Mouse (Mus musculus) splenic B cell, adult 2 months (primary cell): ENCODE results near the gene Klhdc10.

Experiments
- DNase-seq: peaks from one replicate; pipeline ENCODE4 v3.0.0-alpha.2; 2011; ENCODE audit warnings: low read depth, low spot score
- H3K27me3 ChIP-seq: 2 replicates; pipeline ENCODE4 v1.6.1; 2012; ENCODE audit warnings: mild to moderate bottlenecking, low read length, moderate library complexity, mixed read lengths; ENCODE audit not compliant: control insufficient read depth, poor library complexity, insufficient read depth, severe bottlenecking
- H3K36me3 ChIP-seq: 2 replicates; pipeline ENCODE4 v1.6.1; 2012; ENCODE audit warnings: mild to moderate bottlenecking, low read length, moderate library complexity, mixed read lengths; ENCODE audit not compliant: control insufficient read depth, poor library complexity, insufficient read depth, severe bottlenecking

The Klhdc10 gene

DNA sequence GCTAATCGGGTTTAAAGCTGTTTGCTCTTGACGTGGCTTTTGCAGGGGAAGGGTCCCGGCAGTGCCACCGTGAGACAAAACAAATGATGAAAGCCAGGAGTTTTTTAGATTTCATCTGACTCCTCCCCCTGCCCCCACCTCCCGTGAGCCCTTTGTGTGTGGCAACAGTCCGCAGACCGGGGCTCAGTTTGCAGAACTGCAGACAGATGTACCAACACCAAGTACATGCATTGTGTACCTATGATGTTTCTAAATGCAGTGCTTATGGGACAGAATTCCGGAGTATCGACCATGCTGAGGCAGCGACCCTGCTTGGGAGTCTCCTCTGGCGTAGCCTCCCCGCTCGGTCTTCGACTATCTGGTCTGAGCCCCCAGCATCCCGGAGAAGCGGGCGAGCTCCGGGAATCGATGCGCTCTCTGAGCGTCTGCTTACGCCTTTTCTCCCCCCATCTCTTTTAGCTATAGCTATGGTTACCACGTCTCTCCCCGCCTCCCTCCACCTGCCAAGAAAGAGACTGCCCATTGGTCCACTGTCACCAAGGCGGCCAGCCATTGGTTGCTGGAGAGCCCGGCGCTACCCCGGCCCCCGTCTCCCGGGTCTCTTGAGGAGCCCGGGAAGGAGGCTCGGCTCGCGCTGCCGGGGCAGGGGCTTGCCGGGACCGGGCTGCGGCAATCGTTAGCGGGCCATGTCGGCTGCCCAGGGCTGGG is at the start of gene Klhdc10:
Gene Klhdc10, plus strand, starts transcription at position 561 of the 708 bp plus-strand sequence.
- DNase-seq = peak; percentile 99
- H3K36me3 ChIP-seq = no peaks in the 10 kb centered on the region

DNA sequence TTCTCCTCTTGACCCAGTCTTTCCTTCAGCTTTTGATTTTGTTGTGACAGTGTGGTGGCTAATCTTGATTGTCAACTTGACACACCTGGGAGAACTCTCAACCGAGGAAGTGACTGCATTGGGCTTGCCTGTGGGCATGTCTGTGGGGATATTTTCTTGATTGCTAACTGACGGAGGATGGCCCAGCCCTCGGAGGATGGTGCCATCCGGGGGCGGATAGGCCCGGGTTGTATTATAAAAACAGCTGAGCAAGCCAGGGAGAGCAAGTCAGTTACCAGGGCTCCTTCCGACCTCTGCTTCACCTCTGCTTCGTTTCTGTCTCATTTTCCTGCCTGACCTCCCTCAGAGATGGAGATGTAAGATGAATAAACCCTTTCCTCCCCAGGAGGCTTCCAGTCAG is 48.9 kb upstream of the Klhdc10 start:
- H3K36me3 ChIP-seq = no peaks in the 10 kb centered on the region
- DNase-seq = no peak
- H3K27me3 ChIP-seq = no peaks in the 10 kb centered on the region

More for the DNA sequence above, at the start of gene Klhdc10:
- H3K27me3 ChIP-seq = no peaks in the 10 kb centered on the region

DNA sequence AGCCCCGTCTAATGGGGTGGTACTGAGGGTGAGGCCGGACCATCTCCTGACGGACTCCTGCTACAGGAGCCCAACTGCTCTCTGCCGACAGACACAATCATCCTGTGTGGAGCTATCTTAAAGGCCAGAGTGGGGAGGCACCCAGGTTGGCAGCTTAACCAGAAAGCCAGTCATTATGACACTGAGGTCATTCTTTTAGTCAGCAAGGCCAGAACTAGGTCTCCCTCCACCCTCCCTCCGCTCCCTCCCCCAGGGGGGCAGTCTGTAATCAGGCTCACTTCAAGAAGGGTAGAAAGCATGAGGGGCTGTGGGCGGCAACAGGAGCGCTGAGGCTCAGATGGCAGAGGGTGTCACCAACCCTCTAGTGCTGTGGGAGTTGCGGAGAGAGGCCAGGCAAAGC is 48.0 kb upstream of the Klhdc10 start:
- Histone ChIP-seq H3K36me3 (no peaks in the 10 kb centered on the region), H3K27me3 (no peaks in the 10 kb centered on the region)
- DNase-seq = no peak

DNA sequence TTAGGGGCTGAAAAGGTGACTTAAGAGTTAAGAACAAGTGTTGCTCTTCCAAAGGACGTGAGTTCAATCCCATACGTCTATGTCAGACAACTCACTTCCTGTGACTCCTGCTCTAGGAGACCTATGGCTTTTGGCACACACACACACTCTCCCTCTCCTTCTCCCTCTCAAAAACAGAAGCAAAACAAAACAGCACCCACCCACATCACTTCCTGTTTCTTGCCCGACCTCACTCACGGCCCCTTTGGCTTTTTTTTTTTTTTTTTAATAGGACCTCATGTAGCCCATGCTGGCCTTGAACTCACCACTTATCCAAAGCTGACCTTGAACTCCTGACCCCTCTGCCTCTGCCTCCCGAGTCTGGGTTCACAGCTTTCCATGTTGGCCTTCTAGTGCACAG is 46.9 kb upstream of the Klhdc10 start:
- Histone ChIP-seq H3K36me3 (no peaks in the 10 kb centered on the region), H3K27me3 (no peaks in the 10 kb centered on the region)
- peak; percentile 59 for DNase-seq

DNA sequence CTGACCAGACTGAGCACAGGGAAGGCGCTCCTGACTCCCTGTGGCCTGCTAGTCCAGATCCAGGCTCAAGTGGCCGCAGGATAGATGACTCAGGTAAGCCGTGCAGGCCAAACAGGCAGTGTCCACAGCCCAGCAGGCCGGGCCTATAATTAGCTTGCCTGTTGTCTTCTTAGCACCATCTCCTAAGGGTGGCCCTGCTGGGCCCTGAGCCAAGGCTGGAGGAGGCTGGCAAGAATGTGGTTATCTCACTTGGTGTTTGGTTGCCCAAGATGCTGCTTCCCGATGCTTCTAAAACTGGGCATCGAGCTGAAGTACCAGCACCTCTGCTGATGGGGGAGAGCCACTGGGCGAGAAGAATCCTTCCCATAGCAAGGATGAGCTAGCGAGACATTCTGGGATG is 46.0 kb upstream of the Klhdc10 start:
- H3K36me3 ChIP-seq = no peaks in the 10 kb centered on the region
- no peak for DNase-seq
- H3K27me3 ChIP-seq = no peaks in the 10 kb centered on the region

DNA sequence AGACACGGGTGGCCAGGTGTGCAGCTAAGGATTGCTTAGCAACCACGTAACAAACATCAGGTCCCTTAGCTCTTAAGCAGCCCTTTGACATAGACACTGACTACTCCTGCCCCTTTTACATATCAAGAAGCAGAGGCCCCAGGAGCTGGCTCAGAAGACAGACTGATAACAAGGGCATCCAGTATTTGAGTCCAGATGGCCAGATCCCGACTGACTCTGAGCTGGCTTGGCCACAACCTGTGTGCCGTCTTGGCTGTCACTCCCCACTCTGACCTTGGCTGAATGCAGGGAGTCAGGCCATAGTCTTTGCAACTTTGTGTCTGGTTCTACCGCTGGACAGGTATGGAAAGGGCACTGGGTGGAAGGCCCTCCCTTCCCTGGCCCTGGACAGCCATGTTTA is 45.5 kb upstream of the Klhdc10 start:
- Histone ChIP-seq H3K27me3 (no peaks in the 10 kb centered on the region), H3K36me3 (no peaks in the 10 kb centered on the region)
- DNase-seq = peak; percentile 34

DNA sequence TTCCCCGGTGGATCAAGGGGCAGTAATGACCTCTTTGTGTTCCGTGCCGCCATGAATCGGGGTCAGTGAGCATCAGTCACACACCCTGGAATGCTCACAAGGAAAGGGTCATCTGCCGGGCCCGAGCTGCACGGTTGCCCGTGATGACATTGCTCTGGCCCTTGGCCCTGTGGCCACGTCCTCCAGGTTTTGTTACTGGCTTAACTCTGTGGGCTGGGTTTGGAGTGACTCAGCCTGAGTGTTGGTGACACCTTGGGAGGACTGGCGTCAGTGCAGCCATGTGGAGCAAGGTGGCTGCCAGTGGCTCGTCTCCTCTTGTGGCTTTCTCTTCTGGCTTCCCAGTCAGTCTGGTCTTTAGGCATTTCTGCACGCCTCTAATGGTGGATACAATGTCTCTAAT is 45.0 kb upstream of the Klhdc10 start:
- DNase-seq = no peak

DNA sequence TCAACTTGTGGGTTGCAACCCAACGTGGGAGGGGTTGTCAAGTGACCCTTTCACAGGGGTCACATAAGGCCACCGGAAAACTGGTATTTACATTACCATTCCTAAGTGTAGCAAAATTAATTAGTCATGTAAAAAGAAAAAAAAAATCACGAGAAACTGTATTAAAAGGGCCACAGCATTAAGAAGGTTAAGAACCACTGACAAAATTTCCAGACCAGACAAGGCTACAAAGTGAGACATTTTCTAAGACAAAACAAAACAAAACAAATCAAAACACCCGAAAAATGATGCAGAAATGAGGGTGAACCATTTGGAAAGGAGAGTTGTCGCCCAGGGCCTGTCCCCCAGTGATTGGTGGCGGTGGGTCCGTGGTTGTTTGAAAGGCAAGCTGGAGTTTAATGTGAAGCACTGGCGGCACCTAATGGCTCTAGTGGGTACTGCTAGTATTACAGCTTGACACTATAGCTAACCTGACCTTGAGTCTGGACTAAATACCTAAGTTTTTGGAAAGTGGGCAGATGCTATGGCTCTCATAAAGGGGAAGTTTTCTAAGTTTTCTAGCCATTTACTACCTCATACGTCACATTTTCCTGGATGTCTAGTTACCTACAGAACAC is 44.0 kb upstream of the Klhdc10 start:
- Histone ChIP-seq H3K36me3 (no peaks in the 10 kb centered on the region), H3K27me3 (no peaks in the 10 kb centered on the region)
- DNase-seq = peak; percentile 90

More for the DNA sequence above, 45.0 kb upstream of the Klhdc10 start:
- H3K36me3 ChIP-seq = no peaks in the 10 kb centered on the region
- no peaks in the 10 kb centered on the region for H3K27me3 ChIP-seq

DNA sequence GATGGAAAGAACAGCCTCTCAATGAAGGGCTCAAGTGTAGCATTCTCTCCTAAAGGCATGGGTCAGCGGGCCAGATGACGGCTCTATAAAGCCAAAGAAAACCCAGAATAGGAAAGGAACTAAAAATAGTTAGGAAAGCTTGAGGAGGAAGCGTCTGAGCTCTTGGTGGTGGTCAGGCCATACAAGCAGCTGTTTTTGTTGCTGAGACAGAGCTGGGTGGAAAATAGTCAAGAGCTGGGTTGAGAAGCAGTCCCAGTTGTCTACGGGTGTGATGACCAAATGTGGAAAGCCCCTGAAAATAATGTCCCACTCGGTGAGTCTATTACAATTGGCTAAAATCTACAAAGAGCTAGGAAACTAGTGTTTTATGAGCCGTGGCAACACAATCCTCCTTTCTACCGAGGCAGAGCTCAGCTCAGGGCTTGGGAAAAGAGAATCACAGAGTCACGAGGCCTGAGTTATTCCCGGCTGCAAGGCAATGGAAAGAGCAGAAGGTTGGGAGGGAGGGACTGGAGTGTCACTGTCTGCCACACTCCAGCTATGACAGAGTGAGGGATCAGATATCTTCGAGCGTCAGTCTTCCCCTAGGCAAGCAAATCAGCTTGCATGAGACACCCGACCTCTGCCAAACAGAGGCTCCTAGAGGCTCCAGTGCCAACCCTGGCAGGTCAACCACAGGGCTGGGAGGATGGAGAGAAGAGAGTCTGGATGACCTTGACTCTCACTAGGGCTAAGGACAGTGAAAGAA is 41.7 kb upstream of the Klhdc10 start:
- no peaks in the 10 kb centered on the region for H3K27me3 ChIP-seq
- no peaks in the 10 kb centered on the region for H3K36me3 ChIP-seq
- no peak for DNase-seq

DNA sequence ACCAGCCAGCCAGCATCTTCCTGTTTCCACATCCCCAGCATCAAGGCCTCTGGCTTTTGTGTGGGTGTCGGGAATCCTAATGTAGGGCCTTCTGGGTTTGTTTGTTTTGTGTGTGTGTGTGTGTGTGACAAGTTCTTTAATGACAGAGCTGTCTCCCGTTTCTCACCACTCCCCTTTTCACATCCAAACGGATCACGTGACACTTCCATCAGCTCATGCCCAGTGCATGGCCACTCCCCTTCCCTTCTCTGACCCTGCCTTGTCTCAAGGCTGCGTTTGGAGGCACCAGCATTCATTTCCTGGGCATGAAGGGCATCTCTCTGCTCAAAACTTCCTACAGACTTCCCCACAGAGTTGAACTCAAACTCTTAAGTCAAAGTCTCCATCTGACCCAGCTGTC is 37.9 kb upstream of the Klhdc10 start:
- Histone ChIP-seq H3K36me3 (peaks cover 14% of the 10 kb centered on the region; the same call in 1 of the 2 replicates), H3K27me3 (no peaks in the 10 kb centered on the region)
- DNase-seq = no peak

DNA sequence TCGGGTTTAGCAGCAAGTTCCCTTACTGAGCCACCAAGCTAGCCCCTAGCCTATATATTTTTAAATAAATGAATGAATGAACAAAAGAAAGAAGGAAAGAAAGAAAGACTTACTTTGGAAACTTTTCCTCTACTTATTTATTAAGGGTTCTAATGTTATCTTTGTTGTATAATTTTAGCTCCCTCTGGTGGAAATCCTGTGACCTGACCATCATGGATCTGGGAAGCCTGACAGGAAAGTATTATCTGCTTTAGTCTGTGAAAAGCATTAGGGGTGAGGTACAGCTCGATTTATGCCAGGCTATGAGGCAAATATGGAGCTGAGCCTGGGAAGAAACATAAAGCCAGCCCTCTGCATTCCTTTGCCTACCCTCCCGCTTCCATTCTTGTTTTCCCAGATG is 32.4 kb upstream of the Klhdc10 start:
- DNase-seq = no peak
- H3K27me3 ChIP-seq = no peaks in the 10 kb centered on the region
- peaks cover 25% of the 10 kb centered on the region for H3K36me3 ChIP-seq

DNA sequence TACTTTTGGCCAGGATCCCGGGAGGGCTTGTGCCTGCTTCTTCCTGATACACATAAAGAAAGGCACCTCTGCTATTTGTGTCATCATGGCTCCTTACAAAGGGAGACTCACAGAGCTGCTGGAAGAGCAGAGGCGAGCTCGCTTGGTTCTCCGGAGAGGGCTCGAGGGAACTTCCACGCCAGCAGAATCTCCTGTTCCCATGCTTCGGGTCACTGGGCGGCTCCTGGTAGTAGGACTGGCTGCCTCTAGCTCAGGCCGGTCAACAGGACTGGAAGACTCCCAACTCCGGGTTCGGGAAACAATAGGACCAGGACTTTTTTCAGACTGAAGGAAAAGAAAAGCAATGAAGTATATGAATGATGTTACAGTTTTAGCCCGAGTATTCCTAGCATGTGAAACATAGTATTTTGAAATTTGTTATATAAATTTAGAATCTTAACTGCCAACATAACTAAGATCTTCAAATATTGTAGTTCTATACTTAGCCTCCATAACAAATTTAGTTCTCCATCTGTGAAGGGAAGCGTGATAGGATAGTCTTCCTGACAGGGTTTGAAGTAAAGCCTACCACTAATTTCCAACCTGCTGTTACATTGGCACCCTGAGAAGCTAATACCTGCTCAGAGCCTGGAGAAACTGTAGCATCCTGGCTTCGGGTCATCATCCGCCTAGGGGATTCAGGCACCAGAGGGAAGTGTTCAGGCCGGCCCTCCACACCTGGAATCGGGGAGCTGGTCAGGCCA is 28.9 kb upstream of the Klhdc10 start:
- Histone ChIP-seq H3K36me3 (peaks cover 19% of the 10 kb centered on the region), H3K27me3 (no peaks in the 10 kb centered on the region)
- DNase-seq = no peak

DNA sequence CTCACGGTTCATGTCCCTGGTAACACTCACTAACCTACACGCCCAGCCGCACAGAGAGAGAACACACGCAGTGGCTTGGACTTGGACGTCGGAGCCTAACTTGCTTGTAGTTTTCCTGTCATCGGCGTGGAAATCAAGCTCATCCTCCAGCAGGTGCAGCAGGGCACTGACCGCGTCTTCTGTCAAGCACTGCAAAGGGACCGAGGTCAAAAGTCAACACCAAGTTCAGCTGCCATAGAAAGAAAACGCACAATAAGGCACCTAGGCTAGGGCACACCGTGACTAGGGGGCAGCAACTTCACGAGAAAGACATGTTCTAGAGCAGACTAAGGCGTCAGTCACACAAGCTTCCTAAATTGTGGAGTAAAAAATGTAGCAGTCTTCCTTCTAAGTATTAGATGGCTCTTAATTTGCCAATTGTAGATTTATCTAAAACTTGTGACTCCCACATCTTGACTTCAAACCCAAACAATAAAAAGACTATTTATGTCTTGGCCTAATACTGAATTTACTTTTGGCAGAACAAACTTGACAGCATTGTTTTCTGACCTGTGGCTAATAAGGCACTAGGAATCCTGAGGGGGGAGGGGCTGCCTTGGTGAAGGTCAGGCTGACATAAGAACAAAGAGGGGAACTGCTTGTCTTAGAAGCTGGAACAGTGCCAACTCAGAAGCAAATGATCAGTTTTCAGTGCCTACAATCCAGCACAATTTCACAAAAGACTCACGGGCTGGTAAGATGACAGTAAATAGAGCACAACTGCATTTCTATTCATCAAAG is 26.7 kb upstream of the Klhdc10 start:
- no peaks in the 10 kb centered on the region for H3K27me3 ChIP-seq
- no peak for DNase-seq
- H3K36me3 ChIP-seq = peaks cover 14% of the 10 kb centered on the region

DNA sequence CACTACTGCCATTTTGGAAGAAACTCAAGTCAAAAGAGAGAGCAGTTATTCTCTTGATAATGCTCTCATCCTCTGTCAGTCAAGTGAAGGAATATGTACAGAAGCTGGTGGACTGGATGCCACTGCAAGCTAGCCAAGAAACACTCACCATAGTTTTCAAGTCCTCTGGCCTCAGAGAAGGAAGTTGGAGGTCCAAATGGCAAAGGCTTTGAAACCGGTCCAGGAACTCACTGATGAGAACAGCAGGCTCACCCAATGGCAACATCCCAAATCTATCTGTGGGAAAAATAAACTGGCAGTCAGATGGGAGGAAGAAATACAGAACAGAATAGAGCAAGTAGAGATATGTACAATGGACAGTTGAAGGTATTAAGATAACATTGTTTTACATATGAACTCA is 25.9 kb upstream of the Klhdc10 start:
- H3K27me3 ChIP-seq = no peaks in the 10 kb centered on the region
- H3K36me3 ChIP-seq = peaks cover 16% of the 10 kb centered on the region
- no peak for DNase-seq
